Mouse (Mus musculus) heart, postnatal 0 days (tissue): ENCODE data around the gene Slc25a28.

Experiments
- CTCF ChIP-seq: IDR thresholded peaks from 2 replicates; pipeline ENCODE4 v1.5.1; 2016; ENCODE audit warnings: antibody characterized with exemption, control low read depth, low read depth
- EP300 ChIP-seq: IDR thresholded peaks from 2 replicates; pipeline ENCODE4 v1.6.1; 2016; ENCODE audit warnings: antibody characterized with exemption, low read depth

- no peak for TF ChIP-seq EP300
- no peak for TF ChIP-seq CTCF
Observed at GRCm38 (mm10) chr19:43724194-43724593, 49.5 kb upstream of the Slc25a28 start.
